Mouse (Mus musculus) ES-Bruce4 (cell line): ENCODE measurements at regions not wholly inside any gene's neighbourhood (a gene's known extent, or its start where the extent isn't known, plus 50 kb on each side); places are given as distances from the start of the nearest gene placed in this dataset.

Source experiments
- H3K27ac ChIP-seq: 2 replicates; pipeline ENCODE4 v1.5.1; 2012; ENCODE audit warnings: low read length, inconsistent platforms; ENCODE audit not compliant: insufficient read depth
- H3K27me3 ChIP-seq: 2 replicates; pipeline ENCODE4 v1.6.1; 2012; ENCODE audit warnings: mild to moderate bottlenecking, low read length, inconsistent platforms; ENCODE audit not compliant: control insufficient read depth, poor library complexity, insufficient read depth, severe bottlenecking
- H3K36me3 ChIP-seq: 2 replicates; pipeline ENCODE4 v1.6.1; 2012; ENCODE audit warnings: inconsistent platforms, mild to moderate bottlenecking, low read length, moderate library complexity; ENCODE audit not compliant: control insufficient read depth, poor library complexity, insufficient read depth, severe bottlenecking
- H3K4me1 ChIP-seq: one replicate; pipeline ENCODE4 v1.8.1; 2011; ENCODE audit warnings: low read length; ENCODE audit not compliant: control insufficient read depth, insufficient read depth
- H3K4me3 ChIP-seq: 2 replicates; pipeline ENCODE4 v1.5.1; 2011; ENCODE audit warnings: low read depth, mild to moderate bottlenecking, low read length
- H3K9ac ChIP-seq: 2 replicates; pipeline ENCODE4 v1.6.1; 2012; ENCODE audit warnings: low read depth, mild to moderate bottlenecking, inconsistent platforms; ENCODE audit not compliant: poor library complexity, severe bottlenecking
- H3K9me3 ChIP-seq: replicated peaks from 2 replicates; pipeline ENCODE4 v1.6.1; 2012; ENCODE audit warnings: mild to moderate bottlenecking, low read length, inconsistent platforms; ENCODE audit not compliant: control insufficient read depth, poor library complexity, insufficient read depth, severe bottlenecking
- CTCF ChIP-seq: IDR thresholded peaks from one replicate; pipeline ENCODE4 v1.8.1; 2011; ENCODE audit warnings: low read depth, low read length
- EP300 ChIP-seq: IDR thresholded peaks from 2 replicates; pipeline ENCODE4 v1.6.1; 2011; ENCODE audit warnings: low read depth, low read length; ENCODE audit not compliant: insufficient read depth
- POLR2A ChIP-seq: IDR thresholded peaks from one replicate; pipeline ENCODE4 v1.8.1; 2011; ENCODE audit warnings: low read length; ENCODE audit not compliant: insufficient read depth

DNA sequence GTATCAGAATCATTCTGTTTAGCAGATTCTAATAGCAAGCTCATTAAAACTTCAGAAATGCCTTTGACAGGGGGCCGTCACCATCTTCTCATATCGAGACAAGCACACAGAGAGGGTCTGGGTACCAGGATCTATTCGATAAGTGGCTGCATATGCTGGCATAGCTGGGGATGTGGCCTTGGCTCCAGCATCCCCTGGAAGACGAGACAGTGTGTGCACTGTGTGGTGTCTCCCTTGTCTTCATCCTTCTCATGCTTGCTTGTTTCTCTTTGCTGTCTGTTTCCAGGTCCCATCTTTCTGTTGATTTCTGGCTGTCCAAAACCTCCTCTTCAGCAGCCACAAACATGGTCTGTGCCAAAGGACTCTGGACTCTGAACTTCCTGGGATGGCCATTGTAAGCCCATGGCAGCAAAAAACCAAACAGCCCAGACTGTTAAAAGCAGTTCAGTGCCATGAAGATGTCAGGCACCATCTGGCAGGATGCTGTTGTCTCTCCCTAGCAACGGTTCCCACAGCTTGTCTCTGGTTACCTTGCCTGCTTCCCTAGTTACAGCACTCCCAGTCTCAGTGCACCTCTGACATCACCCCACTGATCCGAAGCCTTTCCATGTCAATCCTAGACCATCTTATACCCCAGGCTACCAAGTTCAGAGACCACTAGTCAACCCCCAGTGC, 56.5 kb downstream of the Kctd12 start:
- no peak overlapping the region for H3K4me3 ChIP-seq
- no peaks in the 10 kb centered on the region for H3K36me3 ChIP-seq
- 0 out of 2 replicates have a peak, but pooled peaks cover 3% of the 10 kb centered on the region for H3K9me3 ChIP-seq
- no peak overlapping the region for H3K27ac ChIP-seq
- H3K27me3 ChIP-seq, result no peaks in the 10 kb centered on the region
- H3K9ac ChIP-seq, result no peak overlapping the region
- H3K4me1 ChIP-seq, result no peaks in the 10 kb centered on the region
- TF ChIP-seq EP300, result no peak
- no peak for TF ChIP-seq POLR2A
- no peak for TF ChIP-seq CTCF

DNA sequence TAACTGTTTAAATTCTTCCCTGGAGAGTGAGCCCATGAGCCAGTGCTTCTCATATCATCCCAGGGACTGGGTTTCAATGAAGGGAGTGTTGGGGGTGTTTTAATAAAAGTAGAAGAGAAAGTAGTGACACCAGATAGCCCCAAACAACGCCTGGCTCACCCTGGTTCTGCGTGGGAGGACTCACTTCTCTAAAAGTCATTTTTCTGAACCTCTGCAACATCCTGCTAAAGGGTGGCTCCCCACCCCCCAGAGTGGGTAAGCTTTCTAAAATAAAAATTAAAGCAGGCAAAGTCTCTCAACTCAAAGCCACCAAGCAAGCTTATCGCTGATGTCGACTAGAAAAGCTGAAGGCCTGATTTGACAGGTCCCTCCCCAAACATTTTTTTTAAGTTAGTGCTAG, 57.8 kb downstream of the Kctd12 start:
- Histone ChIP-seq H3K27me3 (no peaks in the 10 kb centered on the region), H3K9me3 (0 out of 2 replicates have a peak, but pooled peaks cover 3% of the 10 kb centered on the region), H3K4me1 (no peaks in the 10 kb centered on the region), H3K9ac (no peak overlapping the region), H3K36me3 (no peaks in the 10 kb centered on the region), H3K4me3 (no peak overlapping the region), H3K27ac (no peak overlapping the region)
- TF ChIP-seq POLR2A (no peak), CTCF (no peak)

DNA sequence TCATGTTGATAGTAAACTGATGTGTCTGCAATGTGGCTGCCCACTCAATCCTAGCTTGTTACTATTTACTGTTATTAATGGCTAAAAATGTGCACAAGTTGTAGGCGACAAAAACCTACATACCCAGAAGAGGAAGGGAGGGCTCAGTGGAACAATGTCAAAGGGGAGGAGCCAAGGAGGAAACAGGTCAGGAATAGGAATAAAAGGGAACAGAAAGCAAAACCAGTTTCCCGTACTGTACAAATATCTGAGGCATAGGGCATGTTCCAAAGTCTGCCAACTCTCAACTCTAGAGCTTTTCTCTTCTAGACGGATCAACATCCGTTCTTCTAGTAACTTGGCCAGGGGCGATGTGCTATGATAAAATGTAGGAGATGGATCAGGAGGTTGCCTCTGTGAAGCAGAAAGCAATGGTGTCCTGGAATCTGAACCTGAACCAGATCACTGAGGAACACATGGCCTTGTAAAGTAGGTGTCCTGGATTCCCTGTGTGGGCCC, 59.9 kb downstream of the Kctd12 start:
- Histone ChIP-seq H3K4me1 (no peaks in the 10 kb centered on the region), H3K4me3 (no peak overlapping the region), H3K9me3 (0 out of 2 replicates have a peak, but pooled peaks cover 3% of the 10 kb centered on the region), H3K27me3 (no peaks in the 10 kb centered on the region), H3K27ac (no peak overlapping the region), H3K9ac (no peak overlapping the region), H3K36me3 (no peaks in the 10 kb centered on the region)
- TF ChIP-seq CTCF (no peak), POLR2A (no peak), EP300 (no peak)

DNA sequence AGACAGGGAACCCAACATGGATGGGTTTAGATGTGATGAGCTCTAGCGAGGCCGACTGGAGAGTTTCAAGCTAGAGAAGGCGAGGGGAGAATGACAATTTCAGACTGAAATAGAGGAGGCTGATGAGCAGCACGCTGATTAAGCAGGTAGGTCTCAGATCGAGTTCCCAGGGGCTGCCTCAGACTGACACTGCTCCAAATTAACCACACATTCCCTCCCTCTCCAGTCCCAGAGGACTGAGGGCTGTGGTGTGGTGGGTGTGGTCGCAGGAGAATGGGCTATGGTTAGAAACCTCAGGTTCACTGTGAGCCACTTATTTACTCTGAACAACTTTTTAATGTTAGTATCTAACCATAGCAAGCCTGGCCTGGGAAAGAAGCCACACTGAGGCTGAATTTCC, 62.0 kb downstream of the Kctd12 start:
- Histone ChIP-seq H3K27me3 (no peaks in the 10 kb centered on the region), H3K36me3 (no peaks in the 10 kb centered on the region), H3K27ac (no peak overlapping the region), H3K4me3 (no peak overlapping the region), H3K9ac (no peak overlapping the region), H3K4me1 (no peaks in the 10 kb centered on the region), H3K9me3 (0 out of 2 replicates have a peak, but pooled peaks cover 3% of the 10 kb centered on the region)
- TF ChIP-seq CTCF (no peak), POLR2A (no peak), EP300 (no peak)

DNA sequence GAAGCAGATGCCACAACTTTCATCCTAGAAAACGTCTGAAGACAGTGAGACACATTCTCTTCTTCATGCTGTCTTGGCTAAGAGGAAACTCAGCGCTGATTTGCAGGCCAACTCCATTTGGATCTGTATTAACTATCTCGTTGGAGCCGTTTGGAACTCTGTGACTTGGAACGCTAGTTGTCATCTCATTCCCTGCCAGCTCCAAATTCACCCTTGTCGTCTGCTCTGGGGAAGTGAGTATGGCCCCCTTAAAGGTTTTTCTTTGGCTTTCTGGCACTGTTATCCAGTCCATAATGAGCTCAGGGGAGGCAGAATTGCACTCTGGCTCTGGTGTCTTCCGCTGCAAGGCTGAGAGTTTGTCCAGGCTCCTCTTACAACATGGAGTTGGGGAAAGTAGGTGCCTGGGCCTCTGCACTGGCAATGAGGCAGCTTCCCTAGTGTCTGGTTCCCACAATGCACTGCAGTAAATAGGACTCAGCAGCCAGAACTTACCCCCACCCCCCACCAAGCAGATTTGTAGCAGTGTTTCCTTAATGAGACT, 63.1 kb downstream of the Kctd12 start:
- Histone ChIP-seq H3K4me3 (no peak overlapping the region), H3K9ac (no peak overlapping the region), H3K27ac (no peak overlapping the region), H3K4me1 (no peaks in the 10 kb centered on the region), H3K9me3 (0 out of 2 replicates have a peak, but pooled peaks cover 3% of the 10 kb centered on the region), H3K36me3 (no peaks in the 10 kb centered on the region), H3K27me3 (no peaks in the 10 kb centered on the region)
- no peak for TF ChIP-seq POLR2A
- TF ChIP-seq EP300, result no peak
- no peak for TF ChIP-seq CTCF

DNA sequence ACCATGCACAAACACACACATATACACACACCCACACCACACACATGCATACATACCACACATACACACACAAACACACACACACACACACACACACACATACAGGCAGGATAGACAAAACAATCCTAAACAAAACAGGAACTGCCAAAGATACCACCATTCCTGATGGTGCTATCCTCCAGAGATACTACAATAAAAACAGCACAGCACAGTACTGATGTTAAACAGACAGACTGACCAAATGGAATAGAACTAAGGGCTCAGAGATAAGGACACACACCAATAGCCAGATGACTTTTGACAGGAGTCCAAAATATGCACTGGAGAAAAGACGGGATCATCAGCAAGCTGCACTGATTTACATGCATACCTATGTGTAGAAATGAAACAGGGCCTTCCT, 64.5 kb downstream of the Kctd12 start:
- no peaks in the 10 kb centered on the region for H3K9me3 ChIP-seq
- TF ChIP-seq POLR2A, result no peak
- TF ChIP-seq CTCF, result no peak
- TF ChIP-seq EP300, result no peak
- H3K9ac ChIP-seq, result no peak overlapping the region
- H3K27ac ChIP-seq, result no peak overlapping the region
- no peaks in the 10 kb centered on the region for H3K27me3 ChIP-seq
- no peaks in the 10 kb centered on the region for H3K36me3 ChIP-seq
- H3K4me3 ChIP-seq, result no peak overlapping the region
- no peaks in the 10 kb centered on the region for H3K4me1 ChIP-seq
